Mouse (Mus musculus) G1E (cell line): ENCODE data around the gene Mta3. TPM values are rescaled to one million over a fixed set of nuclear protein-coding genes. Genes with fewer than 3 reads are reported as not detected.
A peak's percentile ranks its signal among the peaks of the same experiment; 100 is the strongest.

Experiments used
- ATAC-seq: 2 replicates; pipeline ENCODE4 v1.8.0; 2016; ENCODE audit warnings: mild to moderate bottlenecking; ENCODE audit not compliant: insufficient number of reproducible peaks, poor library complexity, low FRiP score, severe bottlenecking; ENCODE audit errors: extremely low read depth
- DNase-seq: peaks from one replicate; pipeline ENCODE4 v3.0.0; 2012; ENCODE audit warnings: low spot score
- H3K27me3 ChIP-seq: 2 replicates; pipeline ENCODE4 v1.6.1; 2012; ENCODE audit warnings: mild to moderate bottlenecking, low read length, inconsistent platforms; ENCODE audit not compliant: insufficient read depth
- H3K36me3 ChIP-seq: replicated peaks from 2 replicates; pipeline ENCODE3; 2012; ENCODE audit warnings: mild to moderate bottlenecking, inconsistent platforms
- H3K4me1 ChIP-seq: 2 replicates; pipeline ENCODE4 v1.6.1; 2012; ENCODE audit warnings: low read depth, low read length, inconsistent platforms, mixed read lengths; ENCODE audit not compliant: insufficient read depth
- H3K4me3 ChIP-seq: 2 replicates; pipeline ENCODE4 v1.5.1; 2012; ENCODE audit warnings: low read depth, mild to moderate bottlenecking, inconsistent platforms, low read length, moderate library complexity, mixed read lengths
- H3K9me3 ChIP-seq: replicated peaks from 2 replicates; pipeline ENCODE4 v1.6.1; 2012; ENCODE audit warnings: inconsistent platforms
- CTCF ChIP-seq: IDR thresholded peaks from 2 replicates; pipeline ENCODE4 v1.5.1; 2012; ENCODE audit warnings: low read depth, low read length, inconsistent platforms, mixed read lengths
- GATA1 ChIP-seq: IDR thresholded peaks from 2 replicates; pipeline ENCODE4 v1.6.1; 2012; ENCODE audit warnings: borderline replicate concordance, low read length, inconsistent platforms, mixed read lengths
- GATA2 ChIP-seq: IDR thresholded peaks from 2 replicates; pipeline ENCODE4 v1.6.1; 2012; ENCODE audit warnings: low read depth, low read length, inconsistent platforms, borderline replicate concordance
- POLR2AphosphoS5 ChIP-seq: IDR thresholded peaks from 2 replicates; pipeline ENCODE4 v1.6.1; 2012; ENCODE audit warnings: low read depth, low read length, inconsistent platforms; ENCODE audit not compliant: insufficient replicate concordance
- TAL1 ChIP-seq: conservative IDR thresholded peaks from 2 replicates; pipeline ENCODE4 v1.6.1; 2012; ENCODE audit warnings: low read depth, low read length, inconsistent platforms, mixed read lengths
- polyA plus RNA-seq: library from polyadenylated mRNA; stranded (reverse); fragments of >175 nt; gene quantifications from 2 replicates; pipeline ENCODE4 v1.2.3, GENCODE M21; 2012
- total RNA-seq, 2 experiments: library from RNA; stranded (forward) in 1 of 2; stranded (reverse) in 1 of 2; fragments of 200-1000 nt in 1 of 2; fragments of >200 nt in 1 of 2; fragmentation: Nextera tagmentation in 1 of 2; gene quantifications; 2 replicates each; pipeline ENCODE4 v1.2.3; 2014 to 2017

Gene Mta3
- total and polyA plus RNA-seq, 3 experiments = 33.7 to 169 (median 126) TPM

DNA sequence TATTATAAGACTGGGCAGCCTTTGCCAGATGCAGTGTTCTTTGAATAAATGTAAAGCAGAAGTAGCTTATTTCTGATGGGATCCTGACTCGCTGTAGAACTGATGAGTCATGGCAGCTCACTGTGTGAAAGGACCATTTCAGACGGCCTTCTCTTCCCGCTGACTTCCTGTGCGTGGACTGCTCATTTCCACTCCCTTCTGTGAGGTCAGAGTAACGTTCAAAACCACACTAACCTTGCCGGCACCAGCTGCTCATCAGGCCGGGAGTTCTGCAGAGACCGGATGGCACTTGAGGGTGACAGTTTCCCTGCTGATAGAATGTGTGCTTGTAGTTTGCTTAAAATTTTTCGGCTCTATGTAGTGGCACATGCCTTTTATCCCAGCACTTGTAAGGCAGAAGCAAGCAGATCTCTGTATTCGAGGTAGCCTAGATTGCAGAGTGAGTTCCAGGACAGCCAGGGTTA, 26.2 kb downstream of the Mta3 start:
- peak; percentile 91 for ATAC-seq
- peak; percentile 68 for DNase-seq
- peak overlapping the region; percentile 59; the same call in 1 of the 2 replicates for H3K4me3 ChIP-seq
- TF ChIP-seq TAL1 = no peak
- no peak for TF ChIP-seq CTCF
- TF ChIP-seq GATA1 = no peak
- no peak for TF ChIP-seq POLR2AphosphoS5
- TF ChIP-seq GATA2 = no peak
- peaks cover 53% of the 10 kb centered on the region for H3K36me3 ChIP-seq
- H3K9me3 ChIP-seq = peaks cover 3% of the 10 kb centered on the region; the same call in 1 of the 2 replicates
- H3K4me1 ChIP-seq = peaks cover 41% of the 10 kb centered on the region
- no peaks in the 10 kb centered on the region for H3K27me3 ChIP-seq

GRCm38 (mm10) chr17:83732801-83733200, 26.8 kb downstream of the Mta3 start:
- 0 out of 2 replicates have a peak, but pooled peaks have one; percentile 36 for ATAC-seq
- TF ChIP-seq GATA2 = no peak
- TF ChIP-seq CTCF = peak; percentile 81
- Histone ChIP-seq H3K9me3 (peaks cover 3% of the 10 kb centered on the region; the same call in 1 of the 2 replicates), H3K4me1 (peaks cover 39% of the 10 kb centered on the region), H3K4me3 (no peak overlapping the region; the same call in 1 of the 2 replicates), H3K36me3 (peaks cover 51% of the 10 kb centered on the region), H3K27me3 (no peaks in the 10 kb centered on the region)
- peak; percentile 11 for DNase-seq

- peak; percentile 52; the same call in 1 of the 2 replicates for TF ChIP-seq TAL1
- TF ChIP-seq POLR2AphosphoS5 = no peak
- Histone ChIP-seq H3K4me3 (no peak overlapping the region), H3K4me1 (peaks cover 30% of the 10 kb centered on the region)
These were observed 30.7 kb downstream of the Mta3 start for GRCm38 (mm10) chr17:83736701-83737100.

GRCm38 (mm10) chr17:83737775-83738174, 31.8 kb downstream of the Mta3 start:
- Histone ChIP-seq H3K27me3 (no peaks in the 10 kb centered on the region), H3K4me1 (peaks cover 19% of the 10 kb centered on the region), H3K4me3 (no peak overlapping the region), H3K36me3 (peaks cover 70% of the 10 kb centered on the region), H3K9me3 (peaks cover 3% of the 10 kb centered on the region; the same call in 1 of the 2 replicates)
- TF ChIP-seq POLR2AphosphoS5 (no peak), GATA2 (no peak), GATA1 (no peak), CTCF (no peak), TAL1 (no peak)
- ATAC-seq = no peak
- no peak for DNase-seq

More at GRCm38 (mm10) chr17:83736701-83737100, 30.7 kb downstream of the Mta3 start:
- Histone ChIP-seq H3K36me3 (peaks cover 60% of the 10 kb centered on the region), H3K9me3 (peaks cover 3% of the 10 kb centered on the region; the same call in 1 of the 2 replicates), H3K27me3 (no peaks in the 10 kb centered on the region)
- DNase-seq (peak; percentile 15), ATAC-seq (peak; percentile 73)

- H3K4me3 ChIP-seq = no peak overlapping the region
- H3K36me3 ChIP-seq = peaks cover 80% of the 10 kb centered on the region
- ATAC-seq = no peak
- H3K27me3 ChIP-seq = no peaks in the 10 kb centered on the region
- peaks cover 6% of the 10 kb centered on the region; the same call in 1 of the 2 replicates for H3K9me3 ChIP-seq
- TF ChIP-seq GATA2 (no peak), GATA1 (no peak), TAL1 (no peak), CTCF (no peak), POLR2AphosphoS5 (no peak)
- H3K4me1 ChIP-seq = peaks cover 14% of the 10 kb centered on the region
- DNase-seq = no peak
These were observed 34.2 kb downstream of the Mta3 start for GRCm38 (mm10) chr17:83740135-83740676.

- Histone ChIP-seq H3K36me3 (peaks cover 79% of the 10 kb centered on the region), H3K4me3 (no peak overlapping the region), H3K27me3 (no peaks in the 10 kb centered on the region), H3K4me1 (peaks cover 16% of the 10 kb centered on the region), H3K9me3 (peaks cover 3% of the 10 kb centered on the region; the same call in 1 of the 2 replicates)
- ATAC-seq (no peak), DNase-seq (no peak)
- TF ChIP-seq GATA1 = no peak
- no peak for TF ChIP-seq CTCF
- TF ChIP-seq GATA2 = no peak
- TF ChIP-seq TAL1 = no peak
- no peak for TF ChIP-seq POLR2AphosphoS5
These were observed 35.3 kb downstream of the Mta3 start for GRCm38 (mm10) chr17:83741243-83741642.
